Mouse (Mus musculus) thymus, postnatal 25 days (tissue): ENCODE results near the gene Sim2.
A peak's percentile ranks its signal among the peaks of the same experiment; 100 is the strongest.

ENCODE experiments used
- DNase-seq: peaks from one replicate; pipeline ENCODE4 v3.0.0; 2022

Sim2 gene

GRCm38 (mm10) chr16:94084711-94085602, at the start of gene Sim2:
Gene Sim2 (plus strand): TSS chr16:94084931.
- no peak for DNase-seq

- no peak for DNase-seq
These were observed 47.5 kb upstream of the Sim2 start for GRCm38 (mm10) chr16:94037280-94037679.

- peak; percentile 60 for DNase-seq
These were observed 46.3 kb upstream of the Sim2 start for GRCm38 (mm10) chr16:94038272-94038985.

- DNase-seq: no peak
These were observed 45.8 kb upstream of the Sim2 start for GRCm38 (mm10) chr16:94038986-94039341.

GRCm38 (mm10) chr16:94040485-94040884, 44.2 kb upstream of the Sim2 start:
- no peak for DNase-seq

GRCm38 (mm10) chr16:94041065-94041712, 43.5 kb upstream of the Sim2 start:
- no peak for DNase-seq

GRCm38 (mm10) chr16:94043797-94044196, 40.9 kb upstream of the Sim2 start:
- DNase-seq: no peak

- no peak for DNase-seq
These were observed 39.7 kb upstream of the Sim2 start for GRCm38 (mm10) chr16:94044996-94045395.

- DNase-seq: no peak
These were observed 34.4 kb upstream of the Sim2 start for GRCm38 (mm10) chr16:94050368-94050767.

- DNase-seq: no peak
These were observed 29.6 kb upstream of the Sim2 start for GRCm38 (mm10) chr16:94055176-94055575.

- no peak for DNase-seq
These were observed 29.2 kb upstream of the Sim2 start for GRCm38 (mm10) chr16:94055576-94055975.

- DNase-seq: no peak
These were observed 24.9 kb upstream of the Sim2 start for GRCm38 (mm10) chr16:94059820-94060219.

GRCm38 (mm10) chr16:94064211-94064610, 20.5 kb upstream of the Sim2 start:
- DNase-seq: no peak

GRCm38 (mm10) chr16:94065728-94066674, 18.7 kb upstream of the Sim2 start:
- DNase-seq: no peak

- DNase-seq: no peak
These were observed 18.0 kb upstream of the Sim2 start for GRCm38 (mm10) chr16:94066771-94067170.

GRCm38 (mm10) chr16:94067280-94067679, 17.5 kb upstream of the Sim2 start:
- no peak for DNase-seq

GRCm38 (mm10) chr16:94069061-94069460, 15.7 kb upstream of the Sim2 start:
- DNase-seq: no peak

- no peak for DNase-seq
These were observed 13.8 kb upstream of the Sim2 start for GRCm38 (mm10) chr16:94070920-94071319.

GRCm38 (mm10) chr16:94071468-94071867, 13.3 kb upstream of the Sim2 start:
- no peak for DNase-seq

GRCm38 (mm10) chr16:94075362-94076027, 9.2 kb upstream of the Sim2 start:
- DNase-seq: no peak

- no peak for DNase-seq
These were observed 6.2 kb upstream of the Sim2 start for GRCm38 (mm10) chr16:94078318-94079074.
